Mouse (Mus musculus) brain, embryonic 14.5 days (tissue): Measurements from ENCODE around the gene Adgb.

Experiments used
- CTCF ChIP-seq: fragments of 200-500 bp; IDR thresholded peaks from 2 replicates; pipeline ENCODE4 v1.5.1; 2012; ENCODE audit warnings: inconsistent platforms, mild to moderate bottlenecking, moderate library complexity, borderline replicate concordance; ENCODE audit not compliant: insufficient read depth, insufficient read length; ENCODE audit errors: extremely low read depth
- POLR2A ChIP-seq: fragments of 200-500 bp; IDR thresholded peaks from 2 replicates; pipeline ENCODE4 v1.6.1; 2012; ENCODE audit warnings: mild to moderate bottlenecking, inconsistent platforms, borderline replicate concordance; ENCODE audit not compliant: poor library complexity, insufficient read depth, insufficient read length, severe bottlenecking; ENCODE audit errors: extremely low read depth

- TF ChIP-seq POLR2A: no peak
- no peak for TF ChIP-seq CTCF
Observed at GRCm38 (mm10) chr10:10314521-10314920, 157.6 kb downstream of the Adgb start.
